Mouse (Mus musculus) limb, embryonic 11.5 days (tissue): Measurements from ENCODE around the gene Fgfr2. TPM values are rescaled to one million over a fixed set of nuclear protein-coding genes. Genes with fewer than 3 reads are reported as not detected.

Experiments used
- ATAC-seq: fragments of 200-750 bp; cut with Nextera tagmentation; 2 replicates; pipeline ENCODE4 v1.8.0; 2017; ENCODE audit warnings: low read depth; ENCODE audit not compliant: insufficient number of reproducible peaks, low FRiP score, low TSS enrichment
- DNase-seq: peaks from one replicate; pipeline ENCODE4 v3.0.0-alpha.2; 2015; ENCODE audit warnings: low spot score
- H3K27ac ChIP-seq: fragments of 300-500 bp; sonication (generic); replicated peaks from 2 replicates; pipeline ENCODE4 v1.5.1; 2014; ENCODE audit warnings: low read depth, mild to moderate bottlenecking, low read length
- H3K27me3 ChIP-seq: fragments of 300-500 bp; sonication (generic); 2 replicates; pipeline ENCODE4 v1.6.1; 2014; ENCODE audit warnings: mild to moderate bottlenecking, low read length, mixed read lengths; ENCODE audit not compliant: control insufficient read depth, insufficient read depth
- H3K36me3 ChIP-seq: fragments of 300-500 bp; sonication (generic); 2 replicates; pipeline ENCODE4 v1.6.1; 2014; ENCODE audit warnings: mild to moderate bottlenecking, low read length, moderate library complexity, mixed read lengths; ENCODE audit not compliant: control insufficient read depth, insufficient read depth
- H3K4me1 ChIP-seq: fragments of 300-500 bp; sonication (generic); 2 replicates; pipeline ENCODE4 v1.6.1; 2014; ENCODE audit warnings: low read length, mixed read lengths; ENCODE audit not compliant: control insufficient read depth, insufficient read depth
- H3K4me2 ChIP-seq: fragments of 300-500 bp; sonication (generic); 2 replicates; pipeline ENCODE4 v1.6.1; 2014; ENCODE audit warnings: low read depth, mild to moderate bottlenecking, moderate library complexity; ENCODE audit not compliant: severe bottlenecking
- H3K4me3 ChIP-seq: fragments of 300-500 bp; sonication (generic); 2 replicates; pipeline ENCODE4 v1.5.1; 2014; ENCODE audit warnings: low read depth, low read length
- H3K9ac ChIP-seq: fragments of 300-500 bp; sonication (generic); 2 replicates; pipeline ENCODE4 v1.6.1; 2014; ENCODE audit warnings: mild to moderate bottlenecking, low read length
- H3K9me3 ChIP-seq: fragments of 300-500 bp; sonication (generic); 2 replicates; pipeline ENCODE4 v1.6.1; 2016; ENCODE audit warnings: low read length; ENCODE audit not compliant: control insufficient read depth
- WGBS: fragments of 180-500 bp; shearing (Covaris S2); extraction: QIAGEN DNeasy Blood & Tissue Kit; methylation state at CpG from one replicate; pipeline ENCODE4 v1.1.7; 2014; 5-methylcytosine and 5-hydroxymethylcytosine counted together
- polyA plus RNA-seq: library from polyadenylated mRNA; unstranded; fragments of >200 nt; fragmentation: Nextera tagmentation; extraction: Ambion mirVana; gene quantifications from 2 replicates; pipeline ENCODE4 v1.2.1, GENCODE M21; 2014

Fgfr2 gene
- polyA plus RNA-seq, 1 experiment from 2014 or later, result 60.1 TPM

DNA sequence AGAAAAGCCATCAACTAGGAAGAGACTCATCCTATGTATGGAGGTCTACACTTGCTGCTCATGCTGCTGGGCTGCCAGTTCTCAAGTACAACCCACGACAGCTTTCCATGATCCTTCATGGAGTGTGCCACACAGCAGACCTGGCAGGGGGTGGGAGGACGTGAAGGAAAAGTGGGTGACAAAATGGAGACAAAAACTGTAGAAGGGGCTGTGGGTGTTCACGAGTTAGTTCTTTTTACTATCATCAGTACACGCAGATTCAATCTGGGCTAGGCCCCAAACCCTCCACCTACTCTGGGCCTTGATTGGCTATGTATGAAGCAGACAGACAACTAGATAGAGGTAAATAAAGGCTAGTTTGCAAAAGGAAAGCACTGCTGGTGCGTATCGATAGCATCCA, 359.8 kb downstream of the Fgfr2 start:
- H3K36me3 ChIP-seq, result peaks cover 2% of the 10 kb centered on the region
- 95% methylated on average over 6 of the region's 6 CpGs for WGBS
- ATAC-seq, result no peak

GRCm38 (mm10) chr7:132761409-132761808, 361.7 kb downstream of the Fgfr2 start:
- Histone ChIP-seq H3K9ac (no peak overlapping the region), H3K27me3 (no peaks in the 10 kb centered on the region), H3K27ac (no peak overlapping the region), H3K36me3 (peaks cover 2% of the 10 kb centered on the region), H3K4me1 (peaks cover 2% of the 10 kb centered on the region; the same call in 1 of the 2 replicates), H3K9me3 (no peaks in the 10 kb centered on the region), H3K4me2 (no peak overlapping the region), H3K4me3 (no peak overlapping the region)
- no peak for ATAC-seq
- DNase-seq, result no peak
- WGBS, result 91% methylated on average over 2 of the region's 2 CpGs

More for the DNA sequence above, 359.8 kb downstream of the Fgfr2 start:
- Histone ChIP-seq H3K27me3 (no peaks in the 10 kb centered on the region), H3K4me1 (peaks cover 9% of the 10 kb centered on the region), H3K9ac (no peak overlapping the region), H3K4me2 (no peak overlapping the region), H3K27ac (no peak overlapping the region), H3K9me3 (no peaks in the 10 kb centered on the region), H3K4me3 (no peak overlapping the region)
- DNase-seq, result no peak

- Histone ChIP-seq H3K4me1 (no peaks in the 10 kb centered on the region), H3K9ac (no peak overlapping the region), H3K9me3 (no peaks in the 10 kb centered on the region), H3K27me3 (no peaks in the 10 kb centered on the region), H3K4me3 (no peak overlapping the region), H3K36me3 (peaks cover 2% of the 10 kb centered on the region), H3K27ac (no peak overlapping the region), H3K4me2 (no peak overlapping the region)
- 90% methylated on average over 6 of the region's 6 CpGs for WGBS
- ATAC-seq, result no peak
- no peak for DNase-seq
These were observed 362.5 kb downstream of the Fgfr2 start for GRCm38 (mm10) chr7:132760589-132761180.

- Histone ChIP-seq H3K36me3 (peaks cover 2% of the 10 kb centered on the region), H3K27ac (no peak overlapping the region), H3K27me3 (no peaks in the 10 kb centered on the region), H3K4me3 (no peak overlapping the region), H3K4me2 (no peak overlapping the region), H3K9ac (no peak overlapping the region), H3K4me1 (0 out of 2 replicates have a peak, but pooled peaks cover 3% of the 10 kb centered on the region), H3K9me3 (no peaks in the 10 kb centered on the region)
- DNase-seq (no peak), ATAC-seq (no peak)
- WGBS, result 95% methylated on average over 6 of the region's 6 CpGs
These were observed 363.2 kb downstream of the Fgfr2 start for GRCm38 (mm10) chr7:132759926-132760325.

DNA sequence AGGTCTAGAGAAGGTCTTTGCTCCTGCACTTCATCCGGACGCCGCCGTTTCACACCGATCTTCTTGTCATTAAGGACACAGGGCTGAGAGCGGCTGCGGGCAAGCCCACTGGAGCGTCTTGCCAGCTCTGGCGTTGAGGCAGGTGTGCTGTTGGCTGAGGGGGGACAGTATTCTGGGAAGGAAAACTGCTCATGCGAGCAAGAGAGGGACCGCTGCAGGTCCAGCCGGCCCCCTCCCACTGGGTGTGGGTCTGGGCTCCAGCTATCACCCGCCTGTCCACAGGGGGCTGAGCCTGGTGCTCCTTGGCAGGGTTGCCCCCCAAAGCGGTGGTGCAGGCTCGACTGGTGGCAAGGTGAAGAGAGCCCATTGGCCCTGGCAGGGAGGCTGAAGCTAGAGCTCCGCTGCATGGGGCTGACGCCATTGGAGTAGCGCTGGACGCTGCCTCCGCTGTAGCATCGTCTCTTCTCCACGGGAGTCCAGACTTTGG, 363.7 kb downstream of the Fgfr2 start:
- no peak for DNase-seq
- Histone ChIP-seq H3K4me3 (no peak overlapping the region), H3K27me3 (no peaks in the 10 kb centered on the region), H3K9ac (no peak overlapping the region), H3K4me2 (no peak overlapping the region), H3K4me1 (peaks cover 6% of the 10 kb centered on the region), H3K9me3 (no peaks in the 10 kb centered on the region), H3K27ac (no peak overlapping the region), H3K36me3 (peaks cover 2% of the 10 kb centered on the region)
- 91% methylated on average over 22 of the region's 22 CpGs for WGBS
- ATAC-seq, result no peak

DNA sequence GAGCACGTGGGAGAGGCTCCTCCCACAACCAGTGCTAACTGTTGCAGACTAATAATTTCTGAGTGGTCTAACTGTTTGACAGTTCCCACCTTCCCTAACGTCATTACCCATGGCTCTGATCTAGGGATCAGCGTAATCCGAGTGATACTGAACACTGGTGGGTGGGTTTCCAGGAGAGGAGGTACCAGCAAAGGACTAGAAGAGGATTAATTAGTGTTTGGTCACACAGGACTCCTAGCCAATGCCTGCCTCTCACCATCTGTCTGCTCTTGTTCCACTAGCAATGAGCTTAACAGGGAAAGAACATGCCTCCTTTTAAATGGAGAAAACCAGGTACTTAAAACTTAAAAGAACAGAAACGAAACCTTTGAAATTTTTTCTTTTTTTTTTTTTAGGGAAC, 364.3 kb downstream of the Fgfr2 start:
- Histone ChIP-seq H3K4me1 (peaks cover 12% of the 10 kb centered on the region), H3K9ac (no peak overlapping the region), H3K27me3 (no peaks in the 10 kb centered on the region), H3K4me3 (no peak overlapping the region), H3K36me3 (peaks cover 2% of the 10 kb centered on the region), H3K27ac (no peak overlapping the region), H3K4me2 (no peak overlapping the region), H3K9me3 (no peaks in the 10 kb centered on the region)
- 73% methylated on average over 5 of the region's 5 CpGs for WGBS
- DNase-seq (no peak), ATAC-seq (no peak)

- H3K9me3 ChIP-seq, result no peaks in the 10 kb centered on the region
- no peak for ATAC-seq
- peaks cover 19% of the 10 kb centered on the region for H3K4me1 ChIP-seq
- 95% methylated on average over 5 of the region's 5 CpGs for WGBS
- H3K4me2 ChIP-seq, result no peak overlapping the region
- peaks cover 2% of the 10 kb centered on the region; the same call in 1 of the 2 replicates for H3K36me3 ChIP-seq
- no peak overlapping the region for H3K4me3 ChIP-seq
- H3K9ac ChIP-seq, result no peak overlapping the region
- H3K27me3 ChIP-seq, result no peaks in the 10 kb centered on the region
- H3K27ac ChIP-seq, result no peak overlapping the region
- no peak for DNase-seq
These were observed 366.8 kb downstream of the Fgfr2 start for GRCm38 (mm10) chr7:132756325-132756724.

DNA sequence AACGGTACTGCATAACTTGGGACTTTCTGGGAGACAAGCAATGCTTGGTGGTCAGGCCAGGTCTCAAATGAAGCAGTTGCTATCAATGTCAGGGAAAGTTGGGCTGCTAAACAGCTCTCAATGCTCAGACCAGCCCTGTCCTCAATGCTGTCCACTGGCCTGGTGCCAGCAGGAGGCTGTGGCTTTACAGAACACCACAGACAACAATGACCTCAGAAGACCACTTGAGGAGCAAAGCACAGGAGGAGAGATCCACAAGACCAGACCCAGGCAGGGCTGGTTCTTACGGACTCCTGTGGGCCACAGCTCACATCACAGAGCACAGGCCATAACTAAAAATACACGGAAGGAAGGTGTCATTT, 368.8 kb downstream of the Fgfr2 start:
- ATAC-seq (no peak), DNase-seq (no peak)
- peaks cover 19% of the 10 kb centered on the region for H3K4me1 ChIP-seq
- peaks cover under 1% of the 10 kb centered on the region; the same call in 1 of the 2 replicates for H3K36me3 ChIP-seq
- no peak overlapping the region for H3K4me3 ChIP-seq
- no peak overlapping the region for H3K4me2 ChIP-seq
- H3K9me3 ChIP-seq, result no peaks in the 10 kb centered on the region
- H3K27ac ChIP-seq, result peak overlapping the region; percentile 77
- no peaks in the 10 kb centered on the region for H3K27me3 ChIP-seq
- 79% methylated on average over 3 of the region's 3 CpGs for WGBS
- H3K9ac ChIP-seq, result no peak overlapping the region
